Mouse (Mus musculus) T-helper 17 cell (primary cell): Measurements from ENCODE around the gene Lonrf2.

Source experiments
- in situ Hi-C, 2 experiments: fragments of 300-600 bp; cut with MboI, MseI; formaldehyde crosslinking; loops; 1 replicate in 1 of 2; 2 replicates in 1 of 2; pipeline ENCODE4 v1.15.1; 2025; ENCODE audit warnings: high pct_unique_total_duplicates in 2 of 2

Lonrf2 gene

DNA sequence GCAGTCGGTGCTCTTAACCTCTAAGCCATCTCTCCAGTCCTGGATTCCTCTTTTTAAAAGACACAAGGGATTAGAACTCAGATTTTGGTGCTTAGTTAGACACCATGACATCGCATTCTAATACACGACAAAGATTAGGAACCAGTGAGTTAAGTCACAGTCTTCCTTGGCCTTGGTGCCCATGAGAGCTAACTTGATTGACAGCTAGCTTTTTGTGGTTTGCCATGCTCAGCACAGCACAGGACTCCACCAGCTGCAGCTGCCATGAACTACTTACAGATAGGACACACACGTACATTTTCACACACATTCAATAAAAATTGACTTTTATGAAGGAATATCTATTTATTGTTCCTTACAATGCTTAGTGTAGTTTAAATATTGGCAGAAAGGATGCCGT, 60.8 kb downstream of the Lonrf2 start:
- in situ Hi-C loops: loop anchor here (25.0 kb wide), 1 partner anchor 588 kb away; no protein-coding TSS in a partner anchor

DNA sequence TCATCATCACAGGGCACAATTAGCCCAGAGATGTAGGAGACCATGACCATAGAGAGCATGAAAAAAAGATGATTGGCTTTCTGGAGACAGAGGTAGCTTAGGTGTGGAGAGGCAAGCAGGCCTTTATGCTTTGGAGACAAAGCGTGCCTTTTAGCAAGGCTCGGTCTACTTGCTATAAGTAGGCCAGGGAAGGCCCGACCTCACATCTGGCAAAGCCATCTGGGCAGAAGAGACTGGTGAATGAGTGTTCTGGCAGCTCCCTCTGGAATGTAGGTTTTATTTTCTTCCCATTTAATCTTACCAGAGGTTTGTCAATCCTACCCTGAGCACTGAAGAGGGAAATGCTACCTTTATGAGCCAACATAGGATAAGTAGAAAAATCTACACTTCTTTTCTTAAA, 65.8 kb downstream of the Lonrf2 start:
- in situ Hi-C loops: loop anchor here in 1 of 2 experiments (5.0 kb wide), 1 partner anchor 373 kb away; no protein-coding TSS in a partner anchor

DNA sequence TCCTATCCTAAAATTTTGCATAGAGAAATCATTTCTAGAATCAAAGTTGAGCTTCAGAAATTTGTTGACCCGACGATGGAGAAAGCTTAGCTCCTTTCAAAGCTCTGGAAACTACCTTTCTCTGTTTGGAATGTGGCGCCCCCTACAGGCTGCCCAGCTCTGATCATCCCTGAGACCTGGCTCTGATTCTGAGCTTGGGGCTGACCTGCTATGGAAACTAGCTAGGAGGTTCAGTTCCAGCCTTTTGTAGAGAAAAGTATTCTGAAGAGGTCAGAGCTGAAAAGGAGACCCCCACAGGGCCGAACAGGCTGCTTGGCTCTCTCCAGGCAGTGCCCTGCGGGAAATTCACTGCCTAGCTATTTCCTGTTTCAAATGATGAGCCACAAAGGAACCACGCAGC, 66.6 kb downstream of the Lonrf2 start:
- in situ Hi-C loops: loop anchor here in 1 of 2 experiments (5.0 kb wide), 1 partner anchor 373 kb away; no protein-coding TSS in a partner anchor

DNA sequence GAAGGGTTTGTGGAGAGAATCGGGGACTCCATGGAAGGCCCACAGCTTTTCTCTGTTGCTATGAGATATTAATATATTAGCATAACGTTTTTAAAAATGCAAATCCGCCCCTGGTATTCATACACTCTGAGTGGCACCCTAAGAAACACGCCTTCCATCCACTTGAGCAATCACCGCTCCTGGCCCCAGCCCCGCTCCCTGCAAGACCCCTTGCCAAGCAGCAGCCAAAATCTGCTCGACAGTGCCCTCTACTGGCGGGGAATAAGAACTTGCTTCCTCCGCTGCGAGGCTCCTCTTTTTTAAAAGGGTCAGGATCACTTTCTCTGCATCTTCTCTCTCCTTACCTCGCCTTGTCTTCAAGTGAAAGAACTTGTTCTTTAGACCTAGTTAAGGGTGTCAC, 68.7 kb downstream of the Lonrf2 start:
- in situ Hi-C loops: no loop called here

GRCm38 (mm10) chr1:38766661-38767572, 69.6 kb downstream of the Lonrf2 start:
- in situ Hi-C loops: no loop called here

DNA sequence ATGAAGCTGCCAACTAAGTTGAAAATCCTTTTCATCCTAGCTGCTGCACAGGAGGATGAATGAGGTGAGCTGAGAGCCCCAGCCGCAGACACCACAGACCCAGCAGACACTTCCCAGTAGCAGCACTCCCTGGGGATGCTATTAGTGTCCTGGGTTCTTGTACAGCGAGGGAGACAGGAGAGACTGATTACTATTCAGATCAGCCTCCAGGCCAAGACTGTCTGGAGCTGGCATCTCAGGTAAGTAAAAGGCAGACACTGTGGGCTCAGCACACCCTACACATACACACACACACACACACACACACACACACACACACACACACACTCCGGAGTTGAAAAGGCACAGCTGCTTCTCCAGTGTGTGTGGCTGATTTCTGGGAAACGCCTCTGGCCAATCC, 70.3 kb downstream of the Lonrf2 start:
- in situ Hi-C loops: no loop called here

GRCm38 (mm10) chr1:38763960-38764613, 72.4 kb downstream of the Lonrf2 start:
- in situ Hi-C loops: no loop called here

DNA sequence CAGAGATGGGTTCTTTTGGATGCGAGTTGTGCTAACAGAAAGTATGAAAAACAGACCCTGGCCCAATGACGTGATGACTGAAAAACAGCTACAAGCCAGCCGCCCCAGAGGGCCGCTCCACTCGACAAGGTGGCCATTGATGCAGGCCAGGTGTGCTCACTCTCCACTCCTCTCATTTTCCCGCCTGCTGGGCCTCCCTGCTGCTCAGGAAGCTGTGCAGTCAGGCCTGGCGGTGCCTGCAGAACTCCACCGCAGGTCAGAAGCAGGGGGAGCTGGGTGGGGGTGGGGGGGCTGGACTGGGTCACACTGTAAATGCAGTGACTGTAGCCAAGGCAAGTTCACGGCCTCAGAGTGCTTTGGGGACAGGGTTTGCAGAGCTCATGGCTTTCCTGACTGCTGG, 76.1 kb downstream of the Lonrf2 start:
- in situ Hi-C loops: no loop called here

- in situ Hi-C loops: no loop called here
Observed at GRCm38 (mm10) chr1:38757791-38758403, 78.6 kb downstream of the Lonrf2 start.

GRCm38 (mm10) chr1:38743863-38744262, 92.6 kb downstream of the Lonrf2 start:
- in situ Hi-C loops: no loop called here
